Mouse (Mus musculus) embryo, embryonic 10 days (tissue): Measurements from ENCODE around the gene Notch2.

ENCODE experiments used
- DNase-seq: peaks from one replicate; pipeline ENCODE4 v3.0.0-alpha.2; 2015; ENCODE audit warnings: low spot score

Notch2 gene

GRCm38 (mm10) chr3:97993920-97994545, 19.3 kb upstream of the Notch2 start:
- no peak for DNase-seq

DNA sequence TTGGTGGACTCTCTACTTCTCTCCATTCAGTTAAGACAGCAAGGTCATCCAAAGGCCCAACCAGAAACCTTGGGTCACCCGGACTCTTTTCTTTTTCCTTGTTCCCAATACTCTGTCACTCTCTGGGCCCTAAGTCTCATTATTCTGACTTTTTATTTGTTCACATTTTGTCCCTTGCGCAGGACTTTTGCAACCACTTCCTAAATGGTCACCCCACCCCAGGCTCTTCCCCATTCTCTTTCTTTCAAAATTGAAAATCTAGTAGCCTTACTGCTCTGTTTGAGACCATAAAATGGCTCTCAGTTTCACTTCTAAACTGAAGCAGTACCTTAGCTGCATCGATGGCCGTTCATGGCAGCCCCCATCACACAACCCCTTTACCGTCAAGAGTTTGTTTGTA, 18.5 kb upstream of the Notch2 start:
- no peak for DNase-seq

GRCm38 (mm10) chr3:97998349-97998748, 15.0 kb upstream of the Notch2 start:
- DNase-seq: no peak

GRCm38 (mm10) chr3:98003558-98003957, 9.8 kb upstream of the Notch2 start:
- DNase-seq: no peak

- no peak for DNase-seq
Measured at GRCm38 (mm10) chr3:98004231-98004630, 9.1 kb upstream of the Notch2 start.

GRCm38 (mm10) chr3:98005306-98005705, 8.0 kb upstream of the Notch2 start:
- DNase-seq: no peak

DNA sequence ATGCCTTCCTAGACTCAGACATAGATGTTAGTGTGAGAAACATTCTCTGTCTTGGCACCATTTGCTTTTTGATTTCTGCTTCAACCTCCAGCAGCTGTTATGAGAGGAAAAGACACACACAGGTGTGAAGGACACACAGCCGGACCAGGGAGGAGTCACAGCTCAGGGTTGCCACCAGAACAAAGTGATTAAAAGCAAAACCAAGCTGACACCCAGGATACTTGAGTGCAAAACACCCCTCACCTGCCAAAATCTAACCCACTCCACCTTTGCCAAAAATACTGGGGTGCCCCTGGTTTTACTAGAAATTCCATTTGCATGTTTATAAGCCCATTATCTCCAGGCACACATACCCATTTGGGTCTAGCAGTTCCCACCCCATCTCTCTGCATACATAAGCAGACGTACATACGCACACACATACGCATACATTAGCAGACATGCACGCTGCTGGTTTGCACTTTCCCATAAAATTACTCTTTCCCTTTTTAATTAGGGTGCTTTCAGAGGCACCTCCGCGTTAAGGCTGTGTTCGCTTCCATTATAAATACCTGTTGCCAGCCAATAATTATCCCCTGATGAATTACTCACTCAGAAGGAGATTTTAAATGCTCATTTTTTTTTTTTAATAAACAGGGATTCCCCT, 7.2 kb upstream of the Notch2 start:
- no peak for DNase-seq

- DNase-seq: no peak
Measured at GRCm38 (mm10) chr3:98006973-98007372, 6.4 kb upstream of the Notch2 start.

- no peak for DNase-seq
Measured at GRCm38 (mm10) chr3:98008143-98008542, 5.2 kb upstream of the Notch2 start.

DNA sequence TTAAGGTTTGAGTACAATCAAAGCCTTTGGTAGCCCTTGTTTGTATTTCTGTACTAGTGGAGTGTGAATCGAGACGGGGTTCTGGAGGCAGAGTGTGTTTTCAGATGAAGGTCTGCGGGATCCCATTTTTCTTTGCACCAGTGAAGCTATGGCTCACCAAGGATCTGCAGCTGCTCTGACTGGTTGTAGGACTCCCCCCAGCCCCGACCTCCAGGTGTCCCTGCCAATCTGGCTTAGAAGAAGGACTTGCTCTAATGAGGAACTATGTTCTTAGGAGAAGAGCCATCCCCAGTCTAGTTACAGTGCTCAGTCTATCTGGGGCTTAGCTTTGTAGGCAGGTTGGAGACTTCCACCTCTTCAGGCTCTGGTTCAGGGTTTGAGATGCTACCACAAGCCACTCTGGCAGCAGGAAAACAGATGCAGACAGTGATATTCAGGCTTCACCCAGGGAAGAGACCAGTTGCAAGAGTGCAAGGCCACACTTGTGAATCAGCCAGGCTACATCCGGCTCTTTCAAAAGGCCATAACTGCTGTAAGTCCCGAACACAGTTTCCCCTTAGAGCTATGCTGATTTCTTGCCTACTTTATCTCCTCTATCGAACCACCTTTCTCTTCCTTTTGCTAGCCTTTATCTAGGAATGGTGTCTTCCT, 4.0 kb upstream of the Notch2 start:
- DNase-seq: no peak

GRCm38 (mm10) chr3:98013086-98013400, 284 bp upstream of the Notch2 start:
- DNase-seq: no peak

GRCm38 (mm10) chr3:98015205-98016171, 2.2 kb downstream of the Notch2 start:
- DNase-seq: no peak

DNA sequence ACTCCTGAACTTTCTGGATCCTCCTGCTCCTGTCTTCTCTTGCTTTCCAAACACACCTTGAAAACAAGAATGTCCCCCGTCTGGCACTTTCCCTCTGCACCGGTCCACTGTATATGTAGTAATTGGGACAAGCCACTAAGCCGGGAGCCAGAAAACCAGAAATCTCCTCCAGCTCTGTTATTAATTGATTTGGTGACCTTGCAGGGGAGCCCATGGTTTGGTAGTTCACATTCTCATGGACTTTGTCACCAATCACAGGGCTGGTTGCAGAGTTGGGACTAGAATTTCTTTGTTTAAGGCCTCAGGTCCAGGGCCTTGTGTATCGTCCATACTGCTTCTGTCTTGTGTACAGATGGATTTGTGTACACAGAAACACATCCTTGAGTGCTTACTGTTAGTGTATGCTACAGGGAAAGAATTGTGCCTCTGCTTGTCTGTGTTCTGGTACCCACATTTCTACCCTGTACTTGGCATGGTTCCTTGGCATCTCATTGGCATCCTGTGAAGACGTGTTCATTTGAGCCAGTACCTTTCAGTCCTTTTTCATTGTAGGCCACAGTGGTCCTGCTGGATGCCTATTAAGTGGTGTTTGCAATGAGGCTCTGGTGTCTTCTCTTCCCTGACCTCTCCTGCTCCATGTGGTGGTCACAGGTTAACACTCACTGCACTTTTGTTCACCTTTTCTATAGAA, 3.7 kb downstream of the Notch2 start:
- DNase-seq: no peak

- no peak for DNase-seq
Measured at GRCm38 (mm10) chr3:98018187-98018586, 4.9 kb downstream of the Notch2 start.

DNA sequence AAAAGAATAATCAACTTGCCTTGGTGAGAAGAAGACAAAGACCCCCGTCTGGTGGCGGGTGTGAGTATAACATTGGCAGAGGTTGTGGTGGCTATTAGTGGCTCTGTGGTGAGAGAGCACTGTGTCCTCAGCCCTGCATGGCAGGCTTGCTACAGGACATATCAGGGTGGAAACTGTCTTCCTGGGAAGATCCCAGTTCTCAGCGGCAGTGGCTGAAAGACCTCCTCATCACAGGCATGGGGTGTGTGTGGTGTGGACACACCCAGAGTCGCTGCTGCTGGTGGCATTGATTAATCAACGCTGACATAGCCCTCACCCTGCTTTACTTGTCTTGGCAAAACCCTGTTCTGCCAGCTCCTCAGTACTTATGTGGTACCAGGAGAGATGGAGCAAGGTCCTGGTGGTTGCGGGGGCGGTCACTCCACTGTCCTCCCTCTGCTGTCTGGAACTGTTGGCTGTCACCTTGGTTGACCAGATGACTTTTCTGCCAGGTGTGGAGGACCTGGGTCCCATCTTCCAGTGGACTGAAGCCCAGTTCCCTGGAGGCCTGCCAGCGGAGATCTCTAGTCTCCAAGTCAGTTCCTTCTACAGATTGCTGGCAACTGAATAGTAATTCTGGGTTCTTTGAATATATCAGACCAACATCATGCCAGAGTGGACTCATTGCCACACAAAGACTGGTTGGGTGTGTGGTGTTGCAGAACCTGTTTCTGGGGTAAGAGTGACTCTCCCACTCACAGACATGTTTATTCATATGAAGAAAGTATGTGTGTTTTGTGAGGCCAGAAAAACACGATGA, 7.3 kb downstream of the Notch2 start:
- DNase-seq: no peak

DNA sequence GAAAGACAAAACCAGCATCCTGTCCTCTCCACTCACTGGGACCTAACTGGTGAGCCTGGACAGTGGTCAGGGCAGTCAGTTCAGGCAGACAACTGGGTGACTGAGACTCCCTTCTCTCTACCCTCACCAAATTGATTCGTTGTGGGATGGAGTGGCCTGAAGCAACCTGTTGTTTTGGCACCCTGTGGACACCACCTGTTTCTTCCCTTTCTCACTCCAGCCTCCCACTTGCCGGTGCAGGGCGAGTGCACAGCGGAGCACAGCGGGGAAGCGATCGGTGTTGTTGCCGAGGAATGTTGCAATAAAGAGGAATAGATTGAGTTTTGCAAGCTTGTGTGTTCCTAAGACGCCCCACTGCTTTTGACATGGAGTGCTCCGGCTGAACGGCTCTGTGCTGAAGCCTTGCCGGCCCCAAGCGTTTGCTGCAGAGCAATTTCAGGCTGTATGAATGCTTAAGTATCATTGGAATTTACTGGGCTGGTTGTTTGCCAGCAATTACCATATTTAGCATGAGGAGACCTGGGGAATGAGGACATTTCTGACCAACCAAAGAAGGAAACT, 11.0 kb downstream of the Notch2 start:
- DNase-seq: peak; percentile 61

DNA sequence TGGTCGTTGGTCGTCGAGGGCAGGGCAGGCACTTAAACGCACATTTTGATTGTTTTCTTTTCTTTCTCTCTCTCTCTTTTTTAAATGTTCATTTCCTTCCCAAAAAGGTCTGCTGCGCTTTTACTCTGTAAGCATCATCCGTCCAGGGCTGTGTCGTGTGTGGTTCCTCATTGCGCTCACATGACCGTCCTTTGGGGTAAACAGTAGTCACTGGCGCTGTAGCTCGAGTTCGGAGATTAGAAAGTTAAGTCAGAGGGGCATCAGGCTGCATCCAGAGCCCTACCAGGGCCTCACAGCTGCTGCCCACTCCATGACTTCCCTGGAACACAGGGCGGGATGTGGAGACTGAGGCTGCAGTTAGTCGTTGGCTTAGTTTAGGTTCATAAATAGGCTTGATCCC, 12.2 kb downstream of the Notch2 start:
- DNase-seq: no peak

GRCm38 (mm10) chr3:98025921-98026880, 12.9 kb downstream of the Notch2 start:
- peak; percentile 60 for DNase-seq

DNA sequence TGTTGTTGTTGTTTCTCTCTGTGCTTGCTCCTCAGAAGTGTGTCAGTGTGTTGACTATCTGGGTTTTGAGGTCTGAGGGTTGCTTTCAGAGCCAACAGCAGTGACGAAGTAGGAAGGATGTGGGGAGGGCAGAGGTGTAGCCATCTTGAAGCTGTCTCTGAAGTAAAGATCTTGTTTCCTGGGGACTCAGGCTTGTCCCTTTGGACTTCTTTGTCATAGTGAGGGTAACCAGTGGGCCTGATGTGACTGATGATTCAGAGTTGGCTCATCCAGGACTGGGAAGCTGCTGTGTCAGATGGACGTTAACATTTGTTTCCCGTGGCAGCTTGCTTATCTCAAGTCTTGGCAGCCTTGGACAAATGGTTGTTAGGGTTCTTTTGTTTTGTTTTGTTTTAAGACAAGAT, 14.0 kb downstream of the Notch2 start:
- DNase-seq: no peak

DNA sequence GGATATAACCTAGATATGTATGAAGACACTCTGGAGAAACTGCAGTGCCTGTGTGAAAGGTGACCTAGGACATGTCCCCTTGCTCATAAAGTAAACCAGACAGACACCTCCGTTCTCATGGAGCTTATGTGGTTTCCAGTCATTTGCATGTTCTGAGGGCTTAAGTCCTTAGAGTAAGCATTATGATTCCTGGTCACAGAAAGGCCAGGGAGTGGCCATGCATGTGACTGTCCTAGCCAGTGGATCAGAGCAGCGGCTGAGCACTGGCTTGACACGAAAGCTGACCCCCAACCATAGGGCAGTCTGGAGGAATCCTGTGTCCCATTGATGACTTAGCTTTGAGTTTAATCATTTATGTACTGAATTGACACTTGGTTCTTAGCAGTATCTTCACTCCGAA, 14.7 kb downstream of the Notch2 start:
- DNase-seq: no peak
